Mouse (Mus musculus) kidney, postnatal 10 days (tissue): ENCODE measurements around the gene Gm6034.
"Not testable (repeated sequence)": the region's sequence is repeated elsewhere in the genome, so short reads cannot be mapped to it uniquely, and the experiment has no call there.

Experiments used
- DNase-seq: peaks from one replicate; pipeline ENCODE4 v3.0.0; 2021; ENCODE audit warnings: mixed read lengths

The Gm6034 gene

DNA sequence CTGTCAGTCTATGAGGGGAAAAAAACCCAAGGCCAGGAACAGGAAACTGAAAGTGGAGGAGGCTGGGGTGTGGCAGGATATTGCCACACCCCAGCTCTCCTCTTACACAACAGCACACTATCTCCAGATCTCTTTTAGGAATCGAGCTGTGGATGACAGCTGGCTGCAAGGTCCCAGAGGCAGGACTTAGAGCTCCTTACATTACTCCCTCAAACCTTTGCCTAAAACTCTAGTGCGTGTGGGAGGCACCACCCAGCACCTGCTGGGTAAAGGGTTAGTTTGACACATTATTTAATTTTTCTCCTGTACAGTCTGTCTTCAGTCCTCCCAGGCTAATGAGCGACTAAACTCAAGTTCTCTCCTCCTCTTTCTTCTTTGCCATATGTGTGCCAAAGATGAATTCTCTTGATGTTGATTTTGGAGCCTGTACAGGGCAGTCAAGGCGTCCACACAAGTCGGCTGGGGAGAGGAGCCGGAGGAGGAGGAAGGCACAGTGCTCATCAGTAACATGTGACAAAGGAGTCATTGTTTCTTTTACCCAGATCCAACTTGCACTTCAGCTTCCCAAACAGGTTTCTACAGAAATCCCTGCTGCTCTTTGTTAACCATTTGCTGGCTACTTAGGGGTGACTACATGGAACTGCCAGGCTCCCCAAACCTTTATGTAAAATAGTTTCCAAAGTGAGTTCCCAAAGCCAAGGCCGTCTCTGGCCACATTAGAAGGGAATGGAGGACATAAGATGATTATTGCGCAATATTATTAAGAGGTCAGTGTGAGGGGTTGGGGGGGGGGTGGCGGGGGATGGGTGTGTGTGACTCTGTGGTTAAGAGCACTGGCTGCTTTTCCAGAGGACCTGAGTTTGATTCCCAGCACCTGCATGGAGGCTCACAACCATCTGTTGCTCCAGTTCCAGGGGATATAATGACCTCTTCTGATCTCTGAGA lies 18.8 kb upstream of the Gm6034 start:
- peak; percentile 30 for DNase-seq

DNA sequence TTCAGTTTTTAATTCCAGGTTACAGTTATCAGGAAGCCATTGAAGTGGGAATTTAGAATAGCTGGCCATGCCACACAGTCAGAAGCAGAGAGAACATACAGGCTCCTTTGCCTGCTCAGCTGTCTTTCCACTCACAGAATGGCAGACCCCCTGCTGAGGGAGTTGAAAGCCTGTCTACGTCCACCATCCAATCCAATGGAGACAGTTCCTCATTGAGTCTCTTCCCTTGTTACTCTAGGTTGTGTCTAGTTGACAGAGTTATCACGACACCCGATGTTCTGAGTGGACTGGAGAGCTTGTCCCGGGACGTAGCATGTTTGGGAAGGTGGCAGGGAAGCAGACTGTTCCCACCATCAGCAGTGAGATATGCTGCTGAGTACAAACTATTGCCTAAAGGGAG lies 17.6 kb upstream of the Gm6034 start:
- no peak for DNase-seq

DNA sequence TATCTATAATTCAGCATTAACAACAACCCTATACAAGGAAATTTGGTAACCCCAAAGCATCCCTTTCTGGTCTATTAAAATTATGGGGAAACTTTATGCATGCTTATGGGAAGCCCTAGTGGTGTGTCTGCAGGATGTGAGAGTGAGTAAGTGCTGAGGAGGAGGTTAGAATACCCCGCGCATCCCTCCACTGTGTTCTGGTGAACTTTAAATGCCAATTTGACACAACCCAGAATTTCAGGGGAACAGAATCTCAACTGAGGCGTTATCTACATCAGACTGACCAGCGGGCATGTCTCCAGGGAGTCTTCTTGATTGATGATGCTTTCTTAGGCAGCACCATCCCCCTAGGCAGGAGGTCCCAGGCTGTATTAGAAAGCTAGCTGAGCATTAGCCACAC lies 16.9 kb upstream of the Gm6034 start:
- no peak for DNase-seq

DNA sequence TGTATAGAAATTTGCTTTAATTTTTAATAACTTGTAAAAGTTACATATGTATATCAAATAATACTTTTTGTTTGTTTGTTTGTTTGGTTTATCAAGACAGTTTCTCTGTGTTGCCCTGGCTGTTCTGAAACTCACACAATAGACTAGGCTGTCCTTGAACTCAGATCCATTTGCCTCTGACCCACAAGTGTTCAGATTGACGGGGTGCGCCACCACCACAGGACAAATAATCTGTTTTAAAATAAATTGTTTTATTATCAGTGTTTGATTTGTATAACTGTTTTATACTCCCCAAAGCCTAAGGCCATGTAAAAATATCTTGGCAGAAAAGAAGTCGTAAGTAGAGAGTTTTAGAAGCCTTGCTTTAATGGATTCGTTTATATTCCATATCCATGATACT lies 15.1 kb upstream of the Gm6034 start:
- DNase-seq: no peak

DNA sequence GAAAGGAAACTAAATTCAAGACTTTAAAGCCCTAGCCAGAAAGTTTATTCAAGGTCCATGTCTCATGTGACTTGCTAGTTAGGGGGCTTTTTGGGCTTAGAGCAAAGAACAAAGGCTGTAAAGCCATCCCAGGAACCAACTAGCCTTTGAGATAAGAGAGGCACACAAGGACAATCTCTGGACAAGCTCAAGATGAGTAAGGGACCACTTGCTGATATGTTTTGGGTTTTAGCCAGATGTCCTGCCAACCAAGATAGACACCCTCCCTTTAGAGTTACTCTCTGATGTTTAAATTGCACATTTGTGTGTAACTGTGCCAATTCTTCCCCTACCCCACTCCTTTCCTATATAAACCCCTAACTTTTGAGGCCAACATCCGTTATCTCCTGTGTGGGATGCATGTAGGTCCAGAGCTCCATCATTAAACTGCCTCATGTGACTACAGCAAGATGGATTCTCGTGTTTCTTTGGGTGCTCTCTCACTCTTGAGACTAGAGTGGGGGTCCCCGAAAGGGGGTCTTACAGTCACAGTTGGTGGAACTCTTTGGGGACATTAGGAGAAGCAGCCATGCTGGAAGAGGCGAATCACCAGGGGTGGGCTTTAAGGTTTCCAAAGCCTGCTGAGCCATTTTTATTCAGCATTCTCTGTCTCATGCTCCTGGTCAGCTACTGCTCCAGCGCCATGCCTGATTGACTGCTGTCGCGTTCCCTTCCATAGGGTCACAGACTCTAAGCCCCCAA lies 13.7 kb upstream of the Gm6034 start:
- no peak for DNase-seq

DNA sequence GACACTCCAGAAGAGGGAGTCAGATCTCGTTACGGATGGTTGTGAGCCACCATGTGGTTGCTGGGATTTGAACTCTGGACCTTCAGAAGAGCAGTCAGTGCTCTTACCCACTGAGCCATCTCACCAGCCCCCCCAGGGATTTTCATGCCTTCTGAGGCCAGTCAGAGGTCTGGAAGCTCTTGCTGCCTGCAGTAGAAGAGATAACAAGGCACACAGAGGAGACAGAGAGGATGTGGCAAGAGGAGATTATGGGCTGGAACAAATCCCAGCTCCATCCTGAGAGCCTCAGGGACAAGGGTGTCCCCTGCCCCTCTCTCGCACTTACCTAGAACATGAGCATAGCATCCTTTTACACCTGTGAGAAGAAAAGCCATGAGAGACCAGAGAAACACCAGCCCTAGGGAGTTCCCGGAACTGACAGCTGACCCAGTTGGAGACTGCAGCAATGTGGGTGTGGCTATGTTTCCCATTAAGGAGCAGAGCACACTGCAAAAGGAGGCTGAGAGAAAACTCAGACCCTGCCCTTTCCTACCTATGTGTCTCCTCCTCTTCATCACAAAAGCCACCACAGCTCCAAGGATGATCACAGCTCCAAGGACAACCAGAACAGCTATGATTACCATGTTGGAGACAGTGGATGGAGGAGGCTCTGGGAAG lies 12.6 kb upstream of the Gm6034 start:
- DNase-seq: not testable (repeated sequence)

DNA sequence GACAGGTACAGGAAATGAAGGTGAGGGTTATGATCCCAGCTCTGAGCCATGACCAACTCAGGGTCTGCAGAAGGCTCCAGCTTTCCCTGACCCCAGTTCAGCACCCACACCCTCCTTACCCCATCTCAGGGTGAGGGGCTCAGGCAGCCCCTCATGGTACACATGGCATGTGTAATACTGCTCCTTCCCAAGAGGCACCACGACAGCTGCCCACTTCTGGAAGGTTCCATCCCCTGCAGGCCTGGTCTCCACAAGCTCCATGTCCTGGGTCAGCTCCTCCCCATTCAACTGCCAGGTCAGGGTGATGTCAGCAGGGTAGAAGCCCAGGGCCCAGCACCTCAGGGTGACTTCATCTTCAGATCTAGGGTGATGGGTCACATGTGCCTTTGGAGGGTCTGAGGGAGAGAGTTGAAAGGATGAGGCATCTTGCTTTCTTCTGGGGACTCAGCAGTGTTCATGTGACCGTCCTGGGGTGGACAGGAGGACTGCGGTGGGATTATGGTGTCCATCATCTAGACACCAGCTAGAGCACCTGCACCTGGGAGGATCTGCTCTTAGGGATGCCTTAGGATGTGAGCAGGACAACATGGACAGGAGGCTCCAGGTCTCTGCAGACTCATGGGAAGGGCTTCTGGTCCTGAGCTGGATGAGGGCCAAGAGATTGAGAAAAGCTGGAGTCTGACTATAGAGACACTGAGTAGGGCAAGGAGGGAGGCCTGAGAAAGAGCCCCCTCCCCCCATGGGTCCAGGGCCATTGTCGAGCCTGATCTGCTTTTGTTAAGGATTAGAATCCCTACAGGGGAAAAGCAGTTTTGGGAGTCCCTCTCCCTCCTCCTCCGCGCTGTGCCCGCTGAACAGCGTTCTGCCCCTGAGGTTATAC lies 11.8 kb upstream of the Gm6034 start:
- DNase-seq: not testable (repeated sequence)

DNA sequence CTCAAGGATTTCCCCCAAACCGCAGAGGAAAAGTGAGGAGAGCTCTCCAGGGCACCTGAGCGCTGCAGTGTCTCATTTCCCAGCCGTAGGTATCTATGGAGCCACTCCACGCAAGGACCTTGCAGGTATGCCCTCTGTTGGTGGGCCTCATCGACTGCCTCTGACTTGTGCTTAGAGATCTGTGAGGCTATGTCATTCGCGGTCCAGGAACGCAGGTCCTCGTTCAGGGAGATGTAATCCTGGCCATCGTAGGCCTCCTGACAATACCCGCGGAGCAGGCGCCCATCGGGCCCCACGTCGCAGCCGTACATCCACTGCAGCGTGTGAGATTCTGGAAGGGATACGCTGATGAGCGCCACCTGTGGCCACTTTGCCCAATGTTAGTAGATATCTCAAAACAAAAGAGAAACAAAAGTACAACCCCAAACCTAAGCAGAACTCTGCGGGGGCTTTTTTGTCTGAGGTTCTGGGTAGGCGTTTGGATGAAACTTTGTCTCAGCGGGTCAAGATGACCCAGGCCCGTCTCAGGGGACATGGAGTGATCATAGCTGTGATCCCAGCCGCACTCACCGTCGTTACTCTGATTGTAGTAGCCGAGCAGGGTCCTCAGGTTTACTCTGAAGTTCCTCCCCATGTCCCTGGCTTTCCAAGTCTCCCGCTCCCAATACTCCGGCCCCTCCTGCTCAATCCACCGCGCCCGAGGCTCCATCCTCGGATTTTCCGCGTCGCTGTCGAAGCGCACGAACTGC lies 11.0 kb upstream of the Gm6034 start:
- peak; percentile 63 for DNase-seq

DNA sequence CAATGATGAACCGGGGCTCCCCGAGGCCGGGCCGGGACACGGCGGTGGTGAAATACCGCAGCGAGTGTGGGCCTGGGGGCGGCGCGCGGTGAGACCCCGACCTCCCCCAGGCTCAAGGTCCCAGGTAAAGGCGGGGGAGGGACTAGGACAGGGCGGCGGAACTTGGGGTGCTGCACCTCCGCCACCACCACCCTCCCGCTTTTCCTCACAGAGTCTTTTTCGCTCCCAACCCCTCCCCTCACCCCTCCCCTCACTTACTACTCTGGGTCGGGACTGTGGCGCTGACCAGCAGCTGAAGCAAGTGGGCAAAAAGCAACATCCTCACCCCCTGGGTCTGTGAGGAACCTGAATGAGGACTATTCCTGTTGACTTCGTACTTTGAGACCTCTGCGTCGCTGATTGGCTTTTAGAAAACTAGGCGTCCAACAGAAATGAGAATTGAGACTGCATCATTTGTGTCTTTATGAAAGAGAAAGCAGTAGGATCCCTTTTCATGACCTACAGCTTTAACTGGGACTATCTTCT lies 10.3 kb upstream of the Gm6034 start, which contains the start of gene H2-T23:
Gene H2-T23 (minus strand): TSS at position 505 of the 525 bp plus-strand sequence.
- peak; percentile 77 for DNase-seq

DNA sequence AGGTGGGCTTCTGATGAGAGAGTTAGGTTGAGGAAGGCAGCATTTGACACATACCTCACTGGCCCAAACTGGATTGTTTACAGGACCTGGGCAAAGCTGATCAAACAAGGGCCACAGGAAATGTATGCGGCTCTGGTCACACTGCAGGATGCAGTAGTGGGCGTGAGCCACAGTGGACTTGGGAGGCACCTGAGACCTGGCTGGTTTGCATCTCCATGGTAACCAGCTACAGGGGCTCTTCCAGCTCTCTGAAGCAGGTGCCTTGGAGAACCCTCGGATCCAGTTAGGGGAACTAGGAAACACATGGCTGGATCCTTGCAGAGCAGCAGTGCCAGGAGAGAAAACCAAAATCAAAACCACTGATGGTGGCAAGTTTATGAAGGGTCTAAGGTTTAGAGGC lies 8.2 kb upstream of the Gm6034 start:
- not testable (repeated sequence) for DNase-seq

DNA sequence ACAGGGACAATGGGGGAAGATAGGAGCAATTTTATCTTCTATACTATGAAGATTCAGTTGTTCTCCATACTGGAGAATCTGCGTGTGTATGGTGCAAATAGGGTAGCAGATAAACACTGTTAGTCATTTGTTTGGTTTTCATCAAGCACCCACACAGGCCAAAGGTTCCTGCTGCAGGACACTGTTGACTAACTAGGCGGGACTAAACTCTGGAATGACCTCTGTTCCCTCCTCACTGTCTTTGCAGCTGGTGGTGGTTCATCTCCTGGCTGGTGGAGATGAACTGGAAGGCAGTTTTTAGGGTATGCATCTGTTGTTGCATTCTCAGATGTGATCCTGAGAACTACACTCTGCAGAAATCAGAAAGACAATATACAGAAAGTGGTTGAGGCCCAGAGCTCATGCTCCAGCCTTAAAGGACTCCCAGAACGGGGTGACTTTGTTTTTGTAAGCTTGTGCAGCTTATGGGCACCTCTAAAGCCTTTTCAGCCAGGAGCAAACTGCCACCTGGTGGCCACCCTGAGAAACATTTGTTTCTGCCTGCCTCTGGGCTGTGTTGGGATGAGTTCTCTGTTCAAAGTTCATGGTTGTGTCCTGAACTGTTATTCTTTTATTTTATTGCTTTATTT lies 7.6 kb upstream of the Gm6034 start:
- DNase-seq: peak; percentile 78

DNA sequence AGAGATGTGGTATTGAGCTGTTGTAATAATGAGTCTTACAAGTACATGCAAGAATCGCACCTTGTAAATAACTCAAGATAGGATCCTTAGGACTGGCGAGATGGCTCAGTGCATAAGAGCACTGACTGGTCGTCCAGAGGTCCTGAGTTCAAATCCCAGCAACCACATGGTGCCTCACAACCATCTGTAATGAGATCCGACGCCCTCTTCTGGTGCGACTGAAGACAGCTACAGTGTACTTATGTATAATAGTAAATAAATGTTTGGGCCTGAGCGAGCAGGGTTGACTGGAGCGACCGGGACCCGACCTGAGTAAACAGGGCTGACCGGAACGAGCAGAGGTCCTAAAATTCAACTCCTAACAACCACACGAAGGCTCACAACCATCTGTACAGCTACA lies 6.6 kb upstream of the Gm6034 start:
- DNase-seq: not testable (repeated sequence)

DNA sequence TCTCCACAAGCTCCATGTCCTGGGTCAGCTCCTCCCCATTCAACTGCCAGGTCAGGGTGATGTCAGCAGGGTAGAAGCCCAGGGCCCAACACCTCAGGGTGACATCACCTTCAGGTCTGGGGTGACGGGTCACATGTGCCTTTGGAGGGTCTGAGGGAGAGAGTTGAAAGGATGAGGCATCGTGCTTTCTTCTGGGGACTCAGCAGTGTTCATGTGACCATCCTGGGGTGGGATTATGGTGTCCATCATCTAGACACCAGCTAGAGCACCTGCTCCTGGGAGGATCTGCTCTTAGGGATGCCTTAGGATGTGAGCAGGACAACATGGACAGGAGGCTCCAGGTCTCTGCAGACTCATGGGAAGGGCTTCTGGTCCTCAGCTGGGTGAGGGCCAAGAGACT lies 2.2 kb upstream of the Gm6034 start:
- not testable (repeated sequence) for DNase-seq

DNA sequence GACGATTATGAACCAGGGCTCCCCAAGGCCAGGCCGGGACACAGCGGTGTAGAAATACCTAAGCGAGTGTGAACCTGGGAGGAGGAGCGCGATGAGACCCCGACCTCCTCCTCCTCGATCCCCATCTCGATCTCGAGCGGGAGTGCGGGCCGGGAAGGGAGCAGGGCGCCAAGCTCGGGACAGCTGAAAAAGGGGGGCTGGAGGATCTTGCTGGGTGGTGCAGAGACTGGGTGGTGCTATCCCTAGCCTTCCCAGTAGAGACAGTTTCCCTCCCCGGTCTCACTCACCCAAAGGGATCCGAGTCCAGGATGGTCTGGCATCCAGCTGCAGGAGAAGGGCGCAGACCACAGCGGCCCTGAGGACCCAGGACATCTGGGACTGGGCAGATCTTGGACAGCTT lies 706 bp upstream of the Gm6034 start:
- DNase-seq: peak; percentile 31

DNA sequence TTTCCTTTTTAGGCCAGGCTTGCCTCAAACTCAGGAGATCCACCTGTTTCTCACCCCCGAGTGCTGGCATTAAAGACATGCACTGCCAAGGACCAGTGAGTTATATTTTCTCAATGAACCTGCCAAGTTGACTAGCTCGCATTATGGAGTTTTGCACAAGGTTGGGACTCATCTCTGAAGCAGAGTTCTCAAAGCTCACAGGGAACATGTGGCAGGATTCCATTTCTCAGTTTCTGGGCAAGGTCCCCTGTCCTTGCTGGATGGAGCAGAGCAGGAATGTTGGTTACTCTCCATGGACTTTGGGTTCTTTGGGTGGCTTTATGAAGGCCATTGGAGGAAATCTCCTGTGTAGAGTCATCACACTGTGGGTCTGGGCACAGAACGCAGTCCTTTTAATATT lies 525 bp downstream of the Gm6034 start:
- no peak for DNase-seq

DNA sequence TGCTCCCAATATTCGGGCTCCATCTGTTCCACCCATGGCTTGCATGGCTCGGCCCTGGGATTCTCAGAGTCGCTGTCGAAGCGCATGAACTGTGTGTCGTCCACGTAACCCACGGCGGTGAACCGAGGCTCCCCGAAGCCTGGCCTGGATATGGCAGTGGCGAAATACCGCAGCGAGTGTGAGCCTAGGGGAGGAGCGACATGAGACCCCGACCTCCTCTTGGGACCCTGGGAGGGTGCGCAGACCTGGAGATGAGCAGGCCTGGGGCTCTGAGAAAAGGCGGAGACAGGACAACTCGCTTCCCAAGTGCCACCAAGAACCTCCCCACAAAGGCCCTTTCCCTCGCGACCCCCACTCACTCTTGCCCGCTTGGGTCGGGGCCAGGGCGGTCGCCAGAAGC lies 15.2 kb downstream of the Gm6034 start:
- DNase-seq: not testable (repeated sequence)

DNA sequence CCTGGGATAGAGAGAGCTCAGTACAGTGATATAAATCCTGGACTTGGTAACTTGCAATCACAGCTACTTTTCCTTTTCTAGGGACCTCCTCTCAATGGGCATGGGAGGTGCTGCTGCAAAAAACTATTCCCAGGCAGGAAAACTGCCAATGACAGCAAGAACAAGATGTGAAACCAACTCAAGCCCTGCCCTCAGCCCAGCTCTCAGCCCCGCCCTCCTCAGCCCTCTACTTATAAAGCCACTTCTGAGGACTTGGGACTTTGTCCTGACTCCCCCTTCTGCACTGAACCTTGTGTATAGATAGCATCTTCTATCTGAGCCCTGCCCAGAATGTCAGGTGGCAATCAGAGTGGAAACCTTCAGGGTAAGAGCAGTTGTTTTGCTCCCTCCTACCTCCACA lies 15.6 kb downstream of the Gm6034 start, which contains the start of gene Gm11127:
Gene Gm11127 (minus strand): TSS at position 10 of the 400 bp plus-strand sequence.
- DNase-seq: not testable (repeated sequence)

DNA sequence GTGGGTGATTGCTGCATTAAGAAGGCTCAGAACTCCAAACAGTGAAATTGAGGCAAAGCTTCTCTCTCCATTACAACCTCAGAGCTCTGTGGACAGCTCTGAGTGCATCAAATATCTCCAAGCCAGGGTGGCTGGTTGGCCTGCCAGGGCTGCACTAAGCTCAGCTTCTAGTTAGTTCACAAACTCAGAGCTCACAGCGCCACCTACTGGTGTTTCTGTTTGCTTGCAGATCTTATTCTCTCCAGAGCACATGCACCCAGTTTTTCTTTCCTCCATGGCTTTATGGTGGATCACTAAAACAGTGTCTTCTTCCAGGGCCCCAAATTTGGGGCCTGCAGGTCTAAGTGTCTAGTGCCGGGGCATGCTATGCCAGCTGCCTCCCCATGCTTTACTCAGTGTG lies 18.1 kb downstream of the Gm6034 start:
- DNase-seq: peak; percentile 95

DNA sequence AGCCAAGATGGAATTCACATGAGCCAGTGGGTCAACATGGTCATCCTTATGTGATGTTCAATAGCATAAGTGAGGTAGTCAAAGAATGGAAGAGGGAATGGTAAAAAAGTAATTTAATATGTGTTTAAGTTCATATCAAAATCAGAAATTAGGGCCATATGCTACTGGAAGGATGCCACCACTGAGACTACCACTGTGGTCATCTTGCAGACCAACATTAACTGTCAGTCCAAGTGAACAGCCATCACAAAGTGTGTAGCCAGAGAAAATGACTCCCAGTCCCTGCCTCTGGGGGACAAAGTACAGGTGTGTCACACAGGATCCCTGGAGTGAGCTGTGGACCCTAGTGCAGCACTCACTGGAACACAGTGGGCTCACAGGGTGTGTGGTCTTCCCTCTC lies 39.1 kb downstream of the Gm6034 start:
- DNase-seq: not testable (repeated sequence)

DNA sequence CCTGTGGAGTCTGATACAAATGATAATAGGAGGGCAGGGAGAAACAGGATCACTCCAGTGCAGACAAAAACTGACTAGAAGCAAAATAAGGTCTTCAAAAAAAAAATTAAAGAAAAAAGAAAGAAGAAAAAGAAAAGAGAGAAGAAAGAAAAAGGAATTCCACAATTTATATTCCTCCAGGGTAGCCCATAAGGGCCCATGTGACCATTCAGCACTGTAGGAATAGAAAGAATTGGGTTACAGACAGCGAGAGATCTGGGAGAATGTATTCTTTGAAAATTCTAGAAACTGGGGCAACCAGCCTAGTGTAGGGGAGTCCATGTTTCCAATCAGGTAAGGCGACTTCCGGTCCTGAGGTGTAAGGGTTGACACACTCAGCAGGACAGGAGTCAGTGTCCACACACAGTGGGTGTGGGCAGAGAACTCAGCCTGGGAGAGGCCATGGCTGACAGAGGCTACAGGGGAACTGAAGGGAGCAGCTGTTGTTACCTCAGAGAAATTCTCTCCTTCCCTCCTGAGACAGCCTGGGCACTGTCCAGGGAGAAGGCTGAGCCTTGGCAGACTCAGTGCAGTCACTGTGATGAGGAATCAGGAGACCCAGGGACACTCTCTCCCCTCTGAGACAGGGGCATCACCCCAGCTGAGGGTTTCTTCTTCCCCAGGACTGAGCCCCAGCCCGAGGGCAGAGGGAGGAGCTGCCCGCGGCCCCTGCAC lies 39.9 kb downstream of the Gm6034 start:
- not testable (repeated sequence) for DNase-seq
